Comparison of ENCODE assay signal across 30 mouse cellular contexts in genomic region chr6:116935024-116935423, GRCm38 (mm10).
"Had no signal": no experiment of that assay in that cellular context is flagged by ENCODE, and none has a peak within 500 bp of the region (broad histone marks: within the 10 kb centered on the region; RNA-seq: fewer than 3 reads in every experiment).

No protein-coding gene starts in this region.

- H3K36me3 ChIP-seq: limb, embryonic 10.5 days; limb, embryonic 12.5 days; limb, embryonic 13.5 days; limb, embryonic 15.5 days; liver, embryonic 13.5 days; liver, embryonic 15.5 days; lung, embryonic 15.5 days; midbrain, embryonic 10.5 days; midbrain, embryonic 12.5 days; midbrain, embryonic 13.5 days; midbrain, embryonic 15.5 days; neural tube, embryonic 12.5 days had no signal

- H3K4me2 ChIP-seq: limb, embryonic 12.5 days; limb, embryonic 13.5 days; limb, embryonic 15.5 days; liver, embryonic 11.5 days; liver, embryonic 13.5 days; liver, embryonic 15.5 days; lung, embryonic 14.5 days; lung, embryonic 15.5 days; midbrain, embryonic 11.5 days; midbrain, embryonic 12.5 days; midbrain, embryonic 13.5 days; midbrain, embryonic 15.5 days; neural tube, embryonic 12.5 days had no signal

- H3K27me3 ChIP-seq: limb, embryonic 12.5 days; limb, embryonic 13.5 days; limb, embryonic 15.5 days; liver, embryonic 13.5 days; liver, embryonic 15.5 days; lung, embryonic 15.5 days; megakaryocyte, embryonic 14.5 days; midbrain, embryonic 12.5 days; midbrain, embryonic 13.5 days; midbrain, embryonic 15.5 days; neural tube, embryonic 12.5 days had no signal

- H3K9me3 ChIP-seq: limb, embryonic 10.5 days; limb, embryonic 12.5 days; limb, embryonic 13.5 days; limb, embryonic 15.5 days; liver, embryonic 13.5 days; liver, embryonic 15.5 days; lung, embryonic 15.5 days; midbrain, embryonic 10.5 days; midbrain, embryonic 12.5 days; midbrain, embryonic 13.5 days; midbrain, embryonic 15.5 days; neural tube, embryonic 12.5 days had no signal

- ATAC-seq: lung, postnatal 0 days; midbrain, embryonic 13.5 days; midbrain, embryonic 15.5 days; midbrain, embryonic 16.5 days had no signal

- H3K4me3 ChIP-seq: left cerebral cortex, adult 2 months; limb, embryonic 10.5 days; limb, embryonic 12.5 days; limb, embryonic 13.5 days; limb, embryonic 15.5 days; liver, embryonic 13.5 days; liver, embryonic 15.5 days; lung, embryonic 15.5 days; megakaryocyte, embryonic 14.5 days; midbrain, embryonic 10.5 days; midbrain, embryonic 12.5 days; midbrain, embryonic 13.5 days; midbrain, embryonic 15.5 days; myocyte; neural tube, embryonic 12.5 days had no signal

- H3K9ac ChIP-seq: limb, embryonic 12.5 days; limb, embryonic 13.5 days; limb, embryonic 15.5 days; liver, embryonic 13.5 days; liver, embryonic 14.5 days; liver, embryonic 15.5 days; lung, embryonic 14.5 days; lung, embryonic 15.5 days; midbrain, embryonic 12.5 days; midbrain, embryonic 13.5 days; midbrain, embryonic 15.5 days; neural tube, embryonic 12.5 days had no signal

- H3K27ac ChIP-seq: left cerebral cortex, adult 2 months; limb, embryonic 10.5 days; limb, embryonic 12.5 days; limb, embryonic 13.5 days; limb, embryonic 15.5 days; liver, embryonic 13.5 days; liver, embryonic 14.5 days; liver, embryonic 15.5 days; lung, embryonic 15.5 days; macrophage; midbrain, embryonic 10.5 days; midbrain, embryonic 12.5 days; midbrain, embryonic 13.5 days; midbrain, embryonic 15.5 days; neural tube, embryonic 12.5 days had no signal

- DNase-seq: left cerebral cortex, postnatal 4 days; liver, embryonic 13.5 days; lung, adult 18-20 months; lung, adult 2 months; lung, embryonic 14.5 days; lung, postnatal 10 days; lung, postnatal 14 days; lung, postnatal 36 days; lung, postnatal 4 days; midbrain, embryonic 14.5 days had no signal

- H3K4me1 ChIP-seq: limb, embryonic 10.5 days; limb, embryonic 12.5 days; limb, embryonic 13.5 days; limb, embryonic 15.5 days; liver, embryonic 13.5 days; liver, embryonic 15.5 days; lung, embryonic 15.5 days; megakaryocyte, embryonic 14.5 days; midbrain, embryonic 10.5 days; midbrain, embryonic 12.5 days; midbrain, embryonic 13.5 days; midbrain, embryonic 15.5 days; neural tube, embryonic 12.5 days had no signal
